Mouse (Mus musculus) layer of hippocampus, adult 8-10 months (tissue): Measurements from ENCODE around the gene Tbc1d32. TPM values are rescaled to one million over a fixed set of nuclear protein-coding genes. Genes with fewer than 3 reads are reported as not detected.
A peak's percentile ranks its signal among the peaks of the same experiment; 100 is the strongest.

Experiments used
- DNase-seq, 2 experiments: peaks; one replicate each; pipeline ENCODE4 v3.0.0; 2022; ENCODE audit warnings: low spot score in 2 of 2
- total RNA-seq, 4 experiments: library from RNA; stranded (reverse); gene quantifications; 2 replicates each; pipeline ENCODE4 v1.2.4; 2022

The Tbc1d32 gene
- total RNA-seq, 4 experiments from 2014 or later, result 6.1 to 11.8 (median 8.4) TPM

DNA sequence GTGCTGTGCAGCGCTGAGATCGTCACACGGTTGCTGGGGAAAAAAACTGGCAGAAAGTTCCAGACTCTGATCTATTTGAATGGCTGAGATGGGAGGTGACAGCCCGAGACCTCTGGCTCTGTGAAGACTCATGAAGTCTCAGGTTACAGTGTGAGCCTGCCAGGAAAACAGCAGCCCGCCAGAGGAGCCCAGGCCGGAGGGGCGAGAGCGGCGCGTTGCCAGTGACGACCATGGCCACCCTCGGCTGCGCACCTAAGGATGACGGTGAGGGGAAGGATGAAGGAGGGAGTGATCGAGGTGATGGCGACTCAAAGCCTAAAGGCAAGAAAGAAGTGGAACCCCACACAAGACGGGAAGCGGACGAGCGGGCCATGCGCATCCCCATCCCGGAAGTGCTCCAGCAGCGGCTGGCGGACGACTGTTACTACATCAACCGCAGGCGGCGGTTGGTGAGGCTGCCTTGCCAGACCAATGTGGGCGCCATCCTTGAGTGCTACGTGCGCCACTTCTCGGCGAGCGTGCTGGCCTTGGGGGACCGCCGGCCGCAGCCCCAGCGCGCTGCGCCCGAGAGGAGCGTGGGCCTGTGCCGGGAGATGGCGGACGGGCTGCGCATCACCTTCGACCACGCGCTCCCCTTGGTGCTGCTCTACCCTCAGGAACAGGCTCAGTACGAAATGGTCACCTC is 113.4 kb downstream of the Tbc1d32 start:
- peak; percentile 62 to 77 for DNase-seq

DNA sequence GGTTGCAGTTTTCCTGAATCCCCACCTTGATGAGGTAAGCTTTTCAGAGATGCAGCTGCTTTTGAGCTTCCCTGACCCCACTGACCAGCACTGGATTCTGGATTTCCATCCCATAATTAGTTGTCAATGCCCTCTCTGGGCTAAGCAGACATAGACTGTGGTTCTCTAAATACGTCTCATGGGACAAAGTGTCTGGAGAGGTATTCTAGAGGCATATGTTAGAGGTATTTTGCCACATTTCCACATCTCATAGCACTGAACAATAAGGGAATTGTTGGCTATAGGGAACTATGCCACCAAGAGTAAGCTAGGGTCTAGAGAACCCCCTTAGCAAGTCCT is 121.5 kb downstream of the Tbc1d32 start:
- DNase-seq, result no peak

DNA sequence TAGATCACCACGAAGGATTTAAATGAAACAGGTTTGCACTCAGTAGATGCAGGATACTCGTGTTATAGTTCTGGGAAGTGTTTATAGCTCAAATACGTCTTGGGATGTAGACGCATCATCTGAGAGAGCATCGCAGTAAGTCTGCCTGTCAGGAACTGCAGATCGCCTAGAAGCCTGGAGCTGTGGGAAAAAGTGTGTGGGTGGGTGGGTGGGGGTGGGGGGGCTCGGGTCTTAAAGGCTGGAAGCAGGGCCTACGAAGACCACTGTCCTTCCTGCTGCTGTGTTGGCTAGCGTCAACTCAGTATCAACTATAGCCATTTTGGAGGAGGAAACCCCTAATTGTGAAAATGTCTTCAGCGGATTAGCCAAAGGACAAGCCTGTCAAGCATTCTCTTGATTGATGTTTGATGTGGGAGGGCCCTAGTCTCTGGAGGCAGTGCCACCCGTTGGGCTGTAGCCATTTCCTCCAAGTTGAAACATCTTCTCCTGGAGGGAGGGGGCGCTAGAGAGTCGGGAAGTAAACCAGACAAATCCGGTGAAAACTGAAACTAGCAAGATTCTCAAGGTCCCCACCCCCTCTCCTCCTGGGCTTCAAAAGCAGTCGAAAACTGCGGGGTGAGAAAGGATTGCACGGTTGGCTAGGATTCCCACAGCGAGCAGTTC is 122.0 kb downstream of the Tbc1d32 start, which contains the start of gene Msl3l2:
Msl3l2 (plus strand) TSS at position 585 of the 663 bp plus-strand sequence.
- DNase-seq, result peak; percentile 92 to 94

DNA sequence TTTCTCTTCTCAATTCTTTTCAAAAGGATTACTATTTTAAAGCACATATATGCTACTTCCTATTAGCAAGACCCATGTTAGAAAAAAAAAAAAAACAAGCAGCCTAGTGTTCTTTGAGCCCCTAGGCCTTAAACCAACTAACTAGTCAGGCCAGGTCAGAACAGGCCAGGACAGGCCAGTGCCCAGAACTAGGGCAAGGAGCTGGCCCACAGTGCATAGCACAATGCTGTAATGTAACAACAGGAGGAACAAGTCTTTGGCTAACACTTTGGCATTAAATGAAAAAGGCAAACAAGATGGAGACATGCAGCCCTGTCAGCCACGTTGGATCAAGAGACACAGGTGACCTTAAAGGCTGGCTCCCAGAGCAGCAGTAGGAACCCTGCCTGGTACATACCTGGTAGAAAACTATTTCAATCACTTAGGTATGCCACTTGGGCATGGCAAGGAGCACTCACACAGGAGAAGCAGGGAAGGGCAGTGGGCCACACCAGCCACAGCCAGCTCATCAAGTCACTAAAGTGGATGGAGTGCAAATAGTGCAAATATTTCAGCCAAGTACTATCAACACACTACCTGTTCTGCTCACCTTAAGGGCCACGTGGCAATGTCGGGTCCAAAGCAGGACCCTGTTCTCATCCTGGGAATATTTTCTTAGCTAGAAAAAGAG is 128.7 kb downstream of the Tbc1d32 start:
- no peak for DNase-seq

DNA sequence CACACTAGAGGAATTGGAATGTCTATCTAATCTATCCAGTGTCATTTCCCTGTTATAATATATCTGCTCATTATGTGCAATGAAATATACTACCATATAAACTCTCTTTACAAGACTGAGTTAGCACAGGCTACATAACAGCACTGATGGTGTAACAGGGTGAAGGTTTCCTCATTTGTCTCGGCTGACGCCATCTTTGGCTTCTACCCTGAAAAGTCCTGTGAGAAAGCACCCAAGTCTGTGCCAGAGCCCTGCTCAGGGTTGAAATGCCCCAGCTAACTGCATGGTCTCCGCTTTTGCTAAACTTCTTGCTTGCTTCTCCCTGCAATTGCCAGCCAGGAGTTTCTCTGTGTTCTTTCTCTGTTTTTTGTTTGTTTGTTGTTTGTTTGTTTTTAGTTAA is 129.4 kb downstream of the Tbc1d32 start:
- DNase-seq, result no peak

DNA sequence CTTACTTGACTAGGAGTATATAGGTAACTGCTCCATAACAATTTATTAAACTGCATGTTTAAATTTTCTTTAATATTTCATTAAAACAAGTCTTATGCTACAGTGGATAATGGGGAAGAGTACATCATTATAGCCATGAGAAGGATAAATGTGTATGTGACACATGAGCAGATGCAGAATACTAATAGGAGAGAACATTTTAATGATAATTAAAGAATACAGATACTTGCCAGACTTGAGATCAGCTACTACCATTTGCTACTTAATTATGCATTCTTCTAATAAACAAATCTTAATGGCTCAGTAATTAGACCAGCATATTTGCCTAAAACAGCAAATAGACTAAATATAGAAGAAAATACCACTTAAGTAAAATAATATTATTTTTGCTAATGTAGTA is 131.7 kb downstream of the Tbc1d32 start:
- DNase-seq, result no peak

DNA sequence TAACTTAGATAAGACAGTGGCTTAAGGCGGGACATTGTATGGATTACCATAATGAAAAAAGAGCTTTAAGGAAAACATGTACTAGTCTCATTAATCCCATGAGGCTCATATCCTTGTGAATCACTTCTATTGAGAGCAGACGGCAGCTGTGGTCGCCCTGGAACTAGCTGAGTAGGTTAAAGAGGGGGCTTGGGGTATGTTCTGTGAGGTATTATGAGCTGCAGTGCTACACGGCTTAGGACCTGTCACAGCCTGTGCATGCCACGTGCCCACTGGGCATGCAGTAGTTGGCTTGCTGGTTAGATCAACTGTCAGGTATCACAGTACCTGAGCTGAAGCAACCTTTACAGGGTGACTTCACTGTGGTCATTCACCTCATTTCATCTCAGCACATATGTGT is 133.9 kb downstream of the Tbc1d32 start:
- DNase-seq, result no peak

DNA sequence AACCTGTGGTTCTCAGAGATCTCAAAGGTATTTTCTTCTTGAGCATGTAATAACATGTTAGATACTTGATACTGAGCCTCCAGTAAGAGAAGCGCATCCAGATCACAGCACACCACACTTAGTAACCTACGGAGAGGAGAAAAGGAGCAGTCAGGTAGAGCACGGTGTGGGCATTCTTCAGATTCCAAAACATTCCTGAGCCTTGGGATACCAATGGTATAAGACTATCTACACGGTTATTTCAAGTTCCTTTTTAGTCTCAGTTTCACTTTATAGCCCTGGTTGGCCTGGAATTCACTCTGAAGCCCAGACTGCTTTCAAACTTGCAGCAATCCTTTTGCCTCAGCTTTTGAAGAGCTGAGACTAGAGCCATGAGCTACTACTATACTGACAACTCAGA is 138.8 kb downstream of the Tbc1d32 start:
- DNase-seq, result no peak

DNA sequence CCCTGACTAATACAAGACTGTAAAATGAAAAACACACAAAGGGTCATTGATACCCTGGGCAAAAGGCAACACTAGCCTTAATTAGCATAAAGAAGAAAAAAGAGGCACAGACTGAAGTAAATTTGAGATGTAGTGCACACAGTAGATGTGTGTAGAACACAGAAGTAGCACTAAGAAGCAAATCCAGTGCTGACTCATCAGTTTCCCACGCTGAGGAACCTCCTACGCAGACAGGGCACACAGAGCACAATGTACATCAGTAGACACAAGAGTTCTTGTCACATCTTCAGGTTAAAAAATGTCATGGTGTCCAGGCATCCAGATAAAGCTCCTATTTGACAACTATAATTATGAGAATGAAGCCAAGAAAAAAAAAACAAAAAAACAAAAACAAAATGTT is 165.7 kb downstream of the Tbc1d32 start:
- no peak for DNase-seq

DNA sequence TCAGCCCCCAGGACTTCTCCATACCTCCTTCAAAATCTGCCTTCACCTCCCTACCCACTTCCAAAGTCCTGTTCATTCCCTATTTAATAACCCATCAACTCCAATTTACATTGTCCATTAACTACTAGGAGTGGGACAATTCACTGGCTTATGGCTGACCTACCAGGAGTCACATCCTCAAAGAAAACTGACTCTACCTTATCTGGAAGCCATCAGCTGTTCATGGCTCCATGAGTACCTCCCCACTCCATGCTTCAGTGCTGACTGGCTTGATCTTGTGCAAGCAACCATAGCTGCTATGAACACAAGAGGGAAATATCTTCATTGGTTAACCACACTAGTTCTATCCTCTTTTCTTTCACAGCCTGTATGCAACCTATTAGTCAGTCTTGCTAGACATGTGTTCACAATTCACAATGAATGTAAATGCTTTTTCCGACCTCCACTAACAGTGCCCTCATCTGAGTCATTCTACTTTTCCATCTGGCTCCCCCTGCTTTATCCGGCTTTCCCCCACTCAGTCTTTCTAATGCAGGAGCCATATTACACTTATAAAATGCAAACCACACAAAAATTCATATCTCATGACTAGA is 167.2 kb downstream of the Tbc1d32 start:
- DNase-seq, result no peak

DNA sequence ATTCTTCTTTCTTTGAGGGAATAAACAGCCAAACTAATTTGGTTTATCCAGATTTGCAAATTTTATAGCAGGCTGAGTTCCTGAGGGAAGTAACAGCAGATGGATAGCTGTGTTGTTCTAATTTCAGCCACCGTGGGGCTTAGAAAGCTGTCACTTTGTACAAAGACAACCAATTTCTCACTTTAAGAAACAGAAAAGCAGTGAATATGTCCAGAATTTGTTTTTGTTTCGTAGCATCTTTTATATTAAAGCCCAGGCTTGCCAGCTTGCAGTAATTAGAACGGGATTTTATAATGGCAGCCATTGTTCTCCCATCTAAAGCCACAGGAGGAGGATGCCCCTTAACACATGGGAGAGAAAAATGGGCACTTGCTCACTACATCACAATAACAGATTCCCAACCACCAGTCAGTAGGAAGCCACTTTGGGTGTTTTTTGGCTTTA is 169.5 kb downstream of the Tbc1d32 start:
- DNase-seq, result peak in 1 of 2 experiments; percentile 28

DNA sequence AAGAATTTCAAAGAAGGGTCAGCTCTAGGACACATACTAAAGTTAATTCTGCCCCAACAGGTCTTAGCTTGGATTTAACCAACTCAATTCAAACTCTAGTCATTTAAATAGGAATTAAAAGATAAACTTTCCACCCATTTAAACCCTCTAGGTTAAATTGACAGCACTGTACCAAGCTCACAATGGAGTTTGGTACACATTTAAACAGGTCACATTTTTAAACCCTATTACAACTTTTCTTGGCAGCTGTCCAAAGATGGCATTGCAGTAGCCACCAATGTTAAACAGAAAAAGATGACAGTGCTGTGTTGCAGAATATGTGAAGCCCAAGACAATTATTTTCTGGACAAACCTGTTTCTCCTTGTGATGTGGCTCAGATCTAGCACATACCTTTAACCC is 203.1 kb downstream of the Tbc1d32 start:
- DNase-seq, result no peak

DNA sequence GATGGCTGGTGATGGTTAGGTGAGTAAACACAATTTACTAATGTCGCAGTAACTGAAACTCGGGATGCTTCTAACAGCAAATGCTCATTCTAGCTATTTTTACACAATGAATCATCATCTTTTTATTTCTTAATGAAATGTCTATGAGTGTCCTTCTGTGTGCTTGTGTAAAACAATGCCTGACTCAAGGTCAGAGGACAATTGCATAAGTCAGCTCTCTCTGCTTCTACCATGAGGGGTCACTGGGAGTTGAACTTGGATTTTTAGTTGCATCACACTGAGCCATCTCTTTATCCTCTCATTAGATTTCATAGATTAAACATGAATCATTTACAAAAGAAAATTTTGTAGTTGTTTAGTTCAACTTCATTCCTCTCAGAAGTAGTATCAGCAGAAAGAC is 203.9 kb downstream of the Tbc1d32 start:
- DNase-seq, result no peak

DNA sequence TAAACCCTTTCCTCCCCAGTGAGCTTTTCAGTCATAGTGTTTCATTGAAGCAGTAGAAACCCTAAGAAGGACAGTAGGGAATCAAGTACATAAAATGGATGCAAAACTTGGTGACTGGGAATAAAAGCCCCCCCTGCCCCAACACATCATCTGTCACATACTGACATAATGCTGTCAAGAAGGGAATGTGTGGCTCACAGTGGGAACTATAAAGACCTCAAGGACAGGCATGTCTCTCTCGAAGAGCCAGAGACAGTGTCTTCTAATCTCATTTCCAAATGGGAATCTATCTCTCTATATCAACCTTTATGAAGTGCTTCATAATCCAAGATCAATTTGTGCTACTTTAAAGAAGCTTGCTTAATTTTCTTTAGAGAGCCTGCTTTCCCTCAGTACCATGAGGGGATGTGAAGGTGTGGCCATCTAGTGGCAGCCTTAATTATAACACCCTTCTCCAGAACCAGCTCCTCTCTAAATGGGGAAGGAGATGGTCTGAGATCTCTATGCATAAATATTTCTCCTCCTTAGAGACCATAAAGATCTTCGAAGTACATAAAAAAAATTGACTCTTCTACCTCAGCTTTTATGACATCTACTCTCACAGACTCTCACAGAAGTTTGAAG is 248.5 kb downstream of the Tbc1d32 start:
- DNase-seq, result peak; percentile 30 to 49

DNA sequence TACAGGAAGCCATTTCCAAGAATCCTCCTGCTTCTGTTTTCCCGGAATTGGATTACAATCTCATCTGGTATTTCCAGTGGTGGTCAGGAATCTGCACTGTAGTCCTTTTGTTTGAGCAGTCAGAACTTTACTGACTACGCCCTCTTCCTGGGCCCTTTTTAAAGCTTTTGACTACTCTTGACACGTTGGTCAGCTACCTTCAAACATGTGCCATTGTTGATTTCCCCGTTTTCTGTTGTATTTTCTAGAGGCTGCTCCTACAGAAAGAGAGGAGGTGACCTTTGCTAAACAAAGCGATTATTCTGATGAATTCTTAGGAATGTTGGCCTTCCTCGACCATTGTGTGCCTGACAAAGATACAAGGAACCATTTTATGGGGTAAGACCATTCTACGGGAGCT is 250.5 kb downstream of the Tbc1d32 start:
- DNase-seq, result no peak

Other genes starting within 250 kb of the Tbc1d32 start
- gene Msl3l2, start 121.8 kb downstream of the Tbc1d32 start, total RNA-seq, result 10 to 100 TPM in 3 of 4 experiments, 1 to 10 TPM in 1; 9.0 to 17.4 (median 16.4) TPM
- 100 to 1,000 TPM; 241 to 286 (median 265) TPM for gene Gja1, start 148.6 kb upstream of the Tbc1d32 start, total RNA-seq